Mouse (Mus musculus): ENCODE results near the gene Gm28845. TPM values are rescaled to one million over a fixed set of nuclear protein-coding genes. Genes with fewer than 3 reads are reported as not detected.

Gm28845 gene
- polyA plus RNA-seq, 1 experiment from 2014 or later = 0.29 TPM

Other genes with a start within 250 kb of the Gm28845 start
- 9.1 and 10.4 TPM in 2 replicates for gene Plekhm3, start 162.7 kb downstream of the Gm28845 start, polyA plus RNA-seq (2014; fragmentation: Nextera tagmentation; extraction: Ambion mirVana)
- gene Akr1cl, start 86.8 kb downstream of the Gm28845 start, polyA plus RNA-seq (2014; fragmentation: Nextera tagmentation; extraction: Ambion mirVana) = not detected in 2 replicates
- not detected in 2 replicates for gene Cryge, start 68.4 kb downstream of the Gm28845 start, polyA plus RNA-seq (2014; fragmentation: Nextera tagmentation; extraction: Ambion mirVana)
- gene Crygd, start 56.1 kb downstream of the Gm28845 start, polyA plus RNA-seq (2014; fragmentation: Nextera tagmentation; extraction: Ambion mirVana) = not detected in 2 replicates
- gene Crygc, start 45.9 kb downstream of the Gm28845 start, polyA plus RNA-seq (2014; fragmentation: Nextera tagmentation; extraction: Ambion mirVana) = not detected in 2 replicates
- gene Crygb, start 37.3 kb downstream of the Gm28845 start, polyA plus RNA-seq (2014; fragmentation: Nextera tagmentation; extraction: Ambion mirVana) = 0.99 TPM in 1 of 2 replicates, not detected in the other
- gene Cryga, start 16.2 kb downstream of the Gm28845 start, polyA plus RNA-seq (2014; fragmentation: Nextera tagmentation; extraction: Ambion mirVana) = not detected in 2 replicates
- 1.2 and 1.4 TPM in 2 replicates for gene D630023F18Rik, start 3.7 kb upstream of the Gm28845 start, polyA plus RNA-seq (2014; fragmentation: Nextera tagmentation; extraction: Ambion mirVana)
- gene Idh1, start 66.9 kb upstream of the Gm28845 start, polyA plus RNA-seq (2014; fragmentation: Nextera tagmentation; extraction: Ambion mirVana) = 510 and 574 TPM in 2 replicates
- 17.3 and 20.7 TPM in 2 replicates for gene Pikfyve, start 67.1 kb upstream of the Gm28845 start, polyA plus RNA-seq (2014; fragmentation: Nextera tagmentation; extraction: Ambion mirVana)
- 2.6 and 4.3 TPM in 2 replicates for gene Pth2r, start 162.5 kb upstream of the Gm28845 start, polyA plus RNA-seq (2014; fragmentation: Nextera tagmentation; extraction: Ambion mirVana)

Data from hindbrain, embryonic 14.5 days (tissue).